Mouse (Mus musculus) stomach, postnatal 0 days (tissue): ENCODE measurements at regions not wholly inside any gene's neighbourhood (a gene's known extent, or its start where the extent isn't known, plus 50 kb on each side); places are given as distances from the start of the nearest gene placed in this dataset.
"Not testable (repeated sequence)": the region's sequence is repeated elsewhere in the genome, so short reads cannot be mapped to it uniquely, and the experiment has no call there.

Source experiments
- ATAC-seq: fragments of 200-750 bp; cut with Nextera tagmentation; 2 replicates; pipeline ENCODE4 v1.8.0; 2017; ENCODE audit not compliant: low FRiP score, low TSS enrichment
- DNase-seq: peaks from one replicate; pipeline ENCODE4 v3.0.0-alpha.2; 2016; ENCODE audit warnings: low spot score
- H3K27ac ChIP-seq: fragments of 300-500 bp; sonication (generic); replicated peaks from 2 replicates; pipeline ENCODE4 v1.5.1; 2014; ENCODE audit warnings: mild to moderate bottlenecking, control low read depth
- H3K27me3 ChIP-seq: fragments of 300-500 bp; sonication (generic); 2 replicates; pipeline ENCODE4 v1.6.1; 2014; ENCODE audit warnings: low read length; ENCODE audit not compliant: control insufficient read depth, insufficient read depth
- H3K36me3 ChIP-seq: fragments of 300-500 bp; sonication (generic); 2 replicates; pipeline ENCODE4 v1.6.1; 2014; ENCODE audit warnings: low read length, mixed read lengths; ENCODE audit not compliant: control insufficient read depth, insufficient read depth
- H3K4me1 ChIP-seq: fragments of 300-500 bp; sonication (generic); replicated peaks from 2 replicates; pipeline ENCODE4 v1.6.1; 2014; ENCODE audit warnings: antibody characterized with exemption; ENCODE audit not compliant: control insufficient read depth, insufficient read depth
- H3K4me2 ChIP-seq: fragments of 300-500 bp; sonication (generic); replicated peaks from 2 replicates; pipeline ENCODE4 v1.6.1; 2014; ENCODE audit warnings: low read depth, mild to moderate bottlenecking, control low read depth, moderate library complexity
- H3K4me3 ChIP-seq: fragments of 300-500 bp; sonication (generic); 2 replicates; pipeline ENCODE4 v1.5.1; 2014; ENCODE audit warnings: low read depth, low read length, control low read depth
- H3K9ac ChIP-seq: fragments of 300-500 bp; sonication (generic); 2 replicates; pipeline ENCODE4 v1.6.1; 2014; ENCODE audit warnings: mild to moderate bottlenecking, low read length, control low read depth, mixed read lengths
- H3K9me3 ChIP-seq: fragments of 300-500 bp; sonication (generic); 2 replicates; pipeline ENCODE4 v1.6.1; 2016; ENCODE audit warnings: low read length; ENCODE audit not compliant: control insufficient read depth
- CTCF ChIP-seq: IDR thresholded peaks from 2 replicates; pipeline ENCODE4 v1.5.1; 2016; ENCODE audit warnings: antibody characterized with exemption, low read depth, mild to moderate bottlenecking, moderate library complexity
- EP300 ChIP-seq: optimal IDR thresholded peaks from 2 replicates; pipeline ENCODE3; 2016; ENCODE audit warnings: antibody characterized with exemption
- WGBS: fragments of 180-500 bp; shearing (Covaris S2); extraction: QIAGEN DNeasy Blood & Tissue Kit; methylation state at CpG from one replicate; pipeline ENCODE4 v1.1.7; 2014; 5-methylcytosine and 5-hydroxymethylcytosine counted together

DNA sequence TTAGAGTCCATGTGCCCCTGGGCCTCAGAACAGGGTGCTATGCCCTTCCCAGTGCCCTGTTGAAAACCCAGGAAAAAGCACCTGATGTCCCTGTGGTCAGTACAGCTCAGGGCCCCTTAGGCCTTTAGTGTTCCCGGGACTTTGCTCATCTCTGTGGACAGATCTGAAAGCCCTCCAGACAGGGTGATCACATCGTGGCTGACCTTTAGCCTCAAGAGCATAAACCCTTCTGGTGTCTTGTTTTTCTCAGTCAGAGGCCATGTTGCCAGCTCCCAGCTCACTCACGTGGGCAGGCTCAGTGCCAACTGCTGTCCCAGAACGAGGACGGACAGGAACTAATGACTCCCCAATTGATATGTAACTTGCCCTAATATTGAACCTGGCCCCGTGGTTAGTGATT, 275.8 kb upstream of the Maf start:
- H3K36me3 ChIP-seq = no peaks in the 10 kb centered on the region
- H3K4me3 ChIP-seq = no peak overlapping the region
- ATAC-seq (no peak), DNase-seq (no peak)
- H3K27me3 ChIP-seq = no peaks in the 10 kb centered on the region
- no peak overlapping the region for H3K9ac ChIP-seq
- H3K27ac ChIP-seq = no peak overlapping the region
- H3K4me1 ChIP-seq = no peaks in the 10 kb centered on the region
- H3K9me3 ChIP-seq = no peaks in the 10 kb centered on the region
- WGBS = 66% methylated on average over 6 of the region's 6 CpGs
- no peak overlapping the region for H3K4me2 ChIP-seq
- no peak for TF ChIP-seq CTCF
- TF ChIP-seq EP300 = no peak

DNA sequence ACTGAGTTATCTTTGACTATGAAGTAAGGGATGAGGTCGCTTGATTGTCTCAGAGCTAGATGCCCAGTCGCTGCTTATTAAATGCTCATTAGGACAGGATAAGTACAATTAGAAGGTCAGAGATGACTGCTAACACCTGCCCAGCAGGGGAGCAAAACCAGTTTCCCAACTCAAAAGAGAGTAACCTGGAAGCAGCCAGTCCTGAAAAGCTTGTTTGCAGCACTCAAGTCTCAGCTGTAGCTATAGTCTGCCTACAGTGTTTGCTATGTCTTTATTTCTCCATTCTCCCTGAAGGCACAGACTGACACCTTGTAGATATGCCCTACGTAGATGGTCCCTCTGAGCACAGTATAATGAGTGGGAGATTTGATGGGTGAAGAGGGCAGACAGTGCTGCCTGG, 274.7 kb upstream of the Maf start:
- H3K27me3 ChIP-seq = no peaks in the 10 kb centered on the region
- no peak for DNase-seq

DNA sequence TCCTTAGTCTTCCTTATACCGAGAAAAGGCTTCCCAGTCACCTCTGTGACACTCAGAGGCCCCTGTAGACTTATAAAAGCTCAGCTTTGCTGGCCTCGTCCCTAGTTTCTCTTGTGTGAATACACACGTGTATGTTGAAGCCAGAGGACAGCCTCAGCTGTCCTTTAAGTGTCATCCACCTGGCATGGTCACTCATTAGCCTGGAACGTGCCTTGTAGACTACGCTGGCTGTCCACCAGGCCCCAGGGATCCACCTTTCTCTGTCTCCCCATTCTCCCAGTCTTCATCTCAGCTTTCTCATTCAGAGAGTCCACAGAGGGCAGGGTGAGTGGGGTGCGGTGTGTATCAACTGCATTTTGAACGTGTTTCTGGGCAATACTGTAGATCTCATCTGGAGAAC, 273.8 kb upstream of the Maf start:
- no peaks in the 10 kb centered on the region for H3K4me1 ChIP-seq
- no peaks in the 10 kb centered on the region for H3K36me3 ChIP-seq
- H3K9me3 ChIP-seq = no peaks in the 10 kb centered on the region
- 84% methylated on average over 7 of the region's 7 CpGs for WGBS
- no peak overlapping the region for H3K4me2 ChIP-seq
- DNase-seq (no peak), ATAC-seq (no peak)
- no peak overlapping the region for H3K27ac ChIP-seq
- no peaks in the 10 kb centered on the region for H3K27me3 ChIP-seq
- no peak overlapping the region for H3K4me3 ChIP-seq
- TF ChIP-seq EP300 (no peak), CTCF (no peak)
- H3K9ac ChIP-seq = no peak overlapping the region

More for the DNA sequence above, 274.7 kb upstream of the Maf start:
- no peak overlapping the region for H3K27ac ChIP-seq
- no peak for TF ChIP-seq EP300
- no peak for TF ChIP-seq CTCF
- H3K4me3 ChIP-seq = no peak overlapping the region
- H3K36me3 ChIP-seq = no peaks in the 10 kb centered on the region
- H3K9me3 ChIP-seq = no peaks in the 10 kb centered on the region
- H3K4me1 ChIP-seq = no peaks in the 10 kb centered on the region
- 74% methylated on average over 3 of the region's 3 CpGs for WGBS
- H3K4me2 ChIP-seq = no peak overlapping the region
- H3K9ac ChIP-seq = no peak overlapping the region
- ATAC-seq = no peak

DNA sequence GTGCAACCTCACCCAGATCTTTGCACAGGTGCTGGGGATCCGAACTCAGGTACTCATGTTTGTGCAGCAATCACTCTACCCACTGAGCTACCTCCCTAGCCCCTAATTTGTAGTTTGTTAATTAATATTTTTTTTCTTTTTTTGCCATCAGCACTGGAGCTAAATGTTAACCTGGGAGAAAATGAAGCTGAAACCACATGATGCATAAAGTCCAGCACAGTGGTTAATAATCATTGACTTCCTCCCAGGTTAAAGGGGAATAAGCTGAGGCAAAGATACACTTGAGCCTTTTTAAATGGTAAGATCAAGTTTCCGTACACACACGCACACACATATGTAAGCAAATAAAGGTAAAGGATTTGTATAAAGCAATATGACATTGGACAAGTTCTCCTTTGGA, 273.0 kb upstream of the Maf start:
- no peak for ATAC-seq

DNA sequence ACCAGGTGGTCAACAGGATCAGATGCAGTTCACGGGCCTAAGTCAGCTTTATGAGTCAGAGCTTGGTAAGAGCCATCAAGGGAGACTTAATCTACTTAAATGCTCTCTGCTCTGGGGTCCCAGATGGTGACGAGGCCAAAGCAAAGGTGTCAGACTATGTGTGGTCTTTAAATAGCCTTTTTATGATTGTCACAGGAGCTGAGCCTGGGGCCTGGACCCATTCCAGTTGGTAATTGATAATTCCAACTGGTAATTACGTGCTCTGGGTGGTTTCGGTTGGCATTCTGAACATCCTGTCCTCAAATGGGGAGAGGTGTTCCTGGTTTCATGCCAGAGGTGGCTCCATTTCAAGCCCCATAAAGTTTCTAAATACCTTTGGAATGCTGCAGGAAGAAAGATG, 269.6 kb upstream of the Maf start:
- WGBS = 79% methylated on average over 4 of the region's 4 CpGs
- no peak overlapping the region for H3K9ac ChIP-seq
- H3K27me3 ChIP-seq = no peaks in the 10 kb centered on the region
- no peaks in the 10 kb centered on the region for H3K36me3 ChIP-seq
- no peak overlapping the region for H3K4me2 ChIP-seq
- no peak for ATAC-seq
- no peak for DNase-seq
- H3K9me3 ChIP-seq = no peaks in the 10 kb centered on the region
- no peaks in the 10 kb centered on the region for H3K4me1 ChIP-seq
- TF ChIP-seq CTCF (no peak), EP300 (no peak)
- no peak overlapping the region for H3K4me3 ChIP-seq
- no peak overlapping the region for H3K27ac ChIP-seq

More for the DNA sequence above, 273.0 kb upstream of the Maf start:
- DNase-seq = no peak
- H3K27me3 ChIP-seq = no peaks in the 10 kb centered on the region
- no peak overlapping the region for H3K9ac ChIP-seq
- H3K27ac ChIP-seq = no peak overlapping the region
- H3K4me3 ChIP-seq = no peak overlapping the region
- H3K4me2 ChIP-seq = no peak overlapping the region
- H3K9me3 ChIP-seq = no peaks in the 10 kb centered on the region
- H3K4me1 ChIP-seq = no peaks in the 10 kb centered on the region
- TF ChIP-seq CTCF (no peak), EP300 (no peak)
- H3K36me3 ChIP-seq = no peaks in the 10 kb centered on the region
- WGBS = 87% methylated on average over 3 of the region's 3 CpGs

DNA sequence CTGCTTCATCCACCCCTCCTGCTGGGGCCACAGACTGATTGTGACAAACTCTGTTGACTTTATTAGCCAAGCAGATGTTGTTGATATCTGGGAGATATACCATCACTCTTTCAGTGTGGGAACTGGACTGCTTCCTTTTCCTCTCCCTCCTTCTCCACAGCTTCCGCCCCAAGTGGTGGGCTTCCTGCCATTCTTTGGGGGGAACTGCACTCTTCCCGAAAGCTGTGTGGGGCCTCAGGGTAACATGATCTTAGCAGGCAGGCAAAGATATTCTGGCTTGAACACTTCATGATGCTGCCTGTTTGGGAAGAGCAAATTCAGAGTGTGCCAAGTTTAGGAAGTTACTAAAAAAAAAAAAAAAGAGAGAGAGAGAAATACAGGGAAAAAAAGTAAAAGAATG, 267.1 kb upstream of the Maf start:
- Histone ChIP-seq H3K27me3 (no peaks in the 10 kb centered on the region), H3K4me2 (no peak overlapping the region), H3K36me3 (no peaks in the 10 kb centered on the region), H3K4me3 (no peak overlapping the region), H3K9ac (no peak overlapping the region), H3K9me3 (no peaks in the 10 kb centered on the region), H3K4me1 (no peaks in the 10 kb centered on the region), H3K27ac (no peak overlapping the region)
- DNase-seq = no peak
- WGBS = 32% methylated on average over 2 of the region's 2 CpGs
- ATAC-seq = no peak
- TF ChIP-seq CTCF (no peak), EP300 (no peak)

DNA sequence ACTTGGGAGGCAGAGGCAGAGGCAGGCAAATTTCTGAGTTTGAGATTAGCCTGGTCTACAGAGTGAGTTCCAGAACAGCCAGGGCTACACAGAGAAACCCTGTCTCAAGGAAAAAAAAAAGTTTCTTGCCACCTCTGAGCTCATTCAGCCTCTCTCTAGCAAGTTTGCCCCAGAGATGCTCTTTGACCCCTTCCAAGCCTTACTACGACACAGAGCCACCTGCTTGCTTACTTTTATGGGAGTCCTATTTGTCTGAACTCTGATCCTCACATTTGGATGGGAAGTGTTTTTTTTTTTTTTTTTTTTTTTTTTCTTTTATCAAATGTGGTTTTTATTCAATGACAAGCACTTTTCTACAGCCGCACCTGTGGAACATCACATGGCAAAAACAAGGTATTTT, 263.8 kb upstream of the Maf start:
- WGBS = 79% methylated on average over 2 of the region's 2 CpGs
- not testable (repeated sequence) for H3K27me3 ChIP-seq, H3K27ac ChIP-seq, H3K36me3 ChIP-seq, H3K9ac ChIP-seq, H3K4me2 ChIP-seq, H3K4me1 ChIP-seq, ATAC-seq, H3K9me3 ChIP-seq, H3K4me3 ChIP-seq, DNase-seq
